Mouse (Mus musculus) heart, postnatal 25 days (tissue): ENCODE measurements at regions not wholly inside any gene's neighbourhood (a gene's known extent, or its start where the extent isn't known, plus 50 kb on each side); places are given as distances from the start of the nearest gene placed in this dataset.
A peak's percentile ranks its signal among the peaks of the same experiment; 100 is the strongest.

Source experiments
- DNase-seq: peaks from one replicate; pipeline ENCODE4 v3.0.0; 2022; ENCODE audit warnings: low spot score
- intact Hi-C: fragments of 180-260 bp; cut with DNase I; formaldehyde crosslinking; loops from one replicate; pipeline ENCODE4 v1.15.1; 2025

DNA sequence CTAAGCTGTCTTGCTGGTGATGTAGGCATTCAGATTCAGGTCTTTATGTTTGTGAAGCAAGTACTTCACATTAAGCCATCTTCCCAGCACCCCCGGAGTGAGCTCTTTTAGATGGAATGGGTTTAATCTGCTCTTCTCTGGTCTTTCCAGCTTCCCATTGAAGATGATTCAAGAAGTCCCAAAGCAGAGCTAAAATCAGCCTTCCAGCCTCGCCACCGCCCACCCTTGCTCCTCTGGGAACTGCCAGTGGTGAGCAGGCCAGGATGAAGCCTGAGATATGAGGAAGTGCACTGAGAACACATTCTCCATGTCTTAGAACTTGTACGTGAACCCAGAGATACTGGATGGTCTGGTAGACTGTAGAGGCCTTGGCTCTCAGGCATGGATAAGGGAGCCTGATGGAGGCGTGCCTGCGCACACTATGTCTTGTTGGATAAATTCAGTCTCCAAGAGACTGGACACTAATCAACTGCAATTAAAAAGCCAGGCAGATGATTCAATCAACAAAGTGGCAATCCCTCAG is 51.3 kb upstream of the Mrtfb start:
- no peak for DNase-seq
- intact Hi-C loops, result no loop called here

DNA sequence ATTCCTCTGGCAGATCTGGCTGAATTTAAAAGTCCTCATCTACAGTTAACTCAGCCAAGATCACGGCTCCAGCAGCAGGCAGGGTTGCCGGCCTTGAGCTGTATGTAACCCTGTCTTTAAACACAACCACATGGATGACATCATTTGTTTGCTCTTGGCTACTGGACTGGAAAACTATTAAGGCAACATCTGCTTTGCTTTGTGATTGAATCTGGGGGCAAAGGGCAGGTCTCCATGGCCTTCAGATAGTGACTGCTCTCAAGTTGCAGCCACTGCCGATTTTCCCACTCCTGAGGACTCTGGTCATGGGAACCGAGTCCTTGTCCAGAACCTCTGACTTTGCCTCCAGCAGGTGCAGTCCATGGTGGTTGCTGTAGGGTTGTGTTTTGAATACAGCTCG is 50.4 kb upstream of the Mrtfb start:
- intact Hi-C loops, result no loop called here
- DNase-seq, result peak; percentile 24
